Mouse (Mus musculus) heart, postnatal 0 days (tissue): ENCODE measurements around the gene Mettl8. TPM values are rescaled to one million over a fixed set of nuclear protein-coding genes. Genes with fewer than 3 reads are reported as not detected.

Experiments
- ATAC-seq: fragments of 200-750 bp; cut with Nextera tagmentation; 2 replicates; pipeline ENCODE4 v1.8.0; 2017; ENCODE audit warnings: low read depth, moderate number of reproducible peaks, moderate library complexity; ENCODE audit not compliant: insufficient read depth
- DNase-seq: peaks from one replicate; pipeline ENCODE4 v3.0.0-alpha.2; 2016; ENCODE audit warnings: low spot score
- H3K27ac ChIP-seq: fragments of 300-500 bp; sonication (generic); 2 replicates; pipeline ENCODE4 v1.5.1; 2014; ENCODE audit warnings: low read depth, mild to moderate bottlenecking
- H3K27me3 ChIP-seq: fragments of 300-500 bp; sonication (generic); 2 replicates; pipeline ENCODE4 v1.6.1; 2014; ENCODE audit warnings: low read length, mixed read lengths; ENCODE audit not compliant: control insufficient read depth, insufficient read depth
- H3K36me3 ChIP-seq: fragments of 300-500 bp; sonication (generic); replicated peaks from 2 replicates; pipeline ENCODE4 v1.6.1; 2014; ENCODE audit warnings: low read length, mixed read lengths; ENCODE audit not compliant: control insufficient read depth, insufficient read depth
- H3K4me1 ChIP-seq: fragments of 300-500 bp; sonication (generic); 2 replicates; pipeline ENCODE4 v1.6.1; 2014; ENCODE audit warnings: antibody characterized with exemption; ENCODE audit not compliant: control insufficient read depth, insufficient read depth
- H3K4me2 ChIP-seq: fragments of 300-500 bp; sonication (generic); 2 replicates; pipeline ENCODE4 v1.6.1; 2014; ENCODE audit warnings: low read depth, mild to moderate bottlenecking, low read length, moderate library complexity
- H3K4me3 ChIP-seq: fragments of 300-500 bp; sonication (generic); 2 replicates; pipeline ENCODE4 v1.5.1; 2014; ENCODE audit warnings: low read depth, low read length
- H3K9ac ChIP-seq: fragments of 300-500 bp; sonication (generic); replicated peaks from 2 replicates; pipeline ENCODE4 v1.6.1; 2014; ENCODE audit warnings: low read depth, low read length, mixed read lengths
- H3K9me3 ChIP-seq: fragments of 300-500 bp; sonication (generic); replicated peaks from 2 replicates; pipeline ENCODE4 v1.6.1; 2016; ENCODE audit warnings: low read length; ENCODE audit not compliant: control insufficient read depth
- CTCF ChIP-seq: IDR thresholded peaks from 2 replicates; pipeline ENCODE4 v1.5.1; 2016; ENCODE audit warnings: antibody characterized with exemption, control low read depth, low read depth
- EP300 ChIP-seq: IDR thresholded peaks from 2 replicates; pipeline ENCODE4 v1.6.1; 2016; ENCODE audit warnings: antibody characterized with exemption, low read depth
- WGBS: fragments of 180-500 bp; shearing (Covaris S2); extraction: QIAGEN DNeasy Blood & Tissue Kit; methylation state at CpG from one replicate; pipeline ENCODE4 v1.1.7; 2014; 5-methylcytosine and 5-hydroxymethylcytosine counted together
- polyA plus RNA-seq: library from polyadenylated mRNA; unstranded; fragments of >200 nt; fragmentation: Nextera tagmentation; extraction: Ambion mirVana; gene quantifications from 2 replicates; pipeline ENCODE4 v1.2.1, GENCODE M21; 2015
- total RNA-seq: library from RNA; depleted of rRNA; stranded (reverse); fragments of >200 nt; gene quantifications from 2 replicates; pipeline ENCODE4 v1.2.3, GENCODE M21; 2014; ENCODE audit warnings: low replicate concordance

The Mettl8 gene
- total and polyA plus RNA-seq, 2 experiments from 2014 or later = 5.0 to 11.0 TPM

GRCm38 (mm10) chr2:70968305-70968704 lies 87.1 kb downstream of the Mettl8 start:
- ATAC-seq = no peak
- H3K9ac ChIP-seq = no peak overlapping the region
- no peak overlapping the region for H3K27ac ChIP-seq

GRCm38 (mm10) chr2:70967216-70967615 lies 88.2 kb downstream of the Mettl8 start:
- no peak overlapping the region for H3K4me2 ChIP-seq
- no peak for ATAC-seq
- WGBS = 80% methylated on average over 1 of the region's 1 CpGs
- no peak overlapping the region for H3K9ac ChIP-seq
- H3K36me3 ChIP-seq = 0 out of 2 replicates have a peak, but pooled peaks cover 3% of the 10 kb centered on the region
- H3K4me3 ChIP-seq = no peak overlapping the region
- no peak for DNase-seq
- peaks cover 10% of the 10 kb centered on the region for H3K4me1 ChIP-seq
- no peaks in the 10 kb centered on the region for H3K27me3 ChIP-seq
- H3K9me3 ChIP-seq = no peaks in the 10 kb centered on the region
- TF ChIP-seq EP300 (no peak), CTCF (no peak)
- no peak overlapping the region for H3K27ac ChIP-seq

More at GRCm38 (mm10) chr2:70968305-70968704, 87.1 kb downstream of the Mettl8 start:
- no peak overlapping the region for H3K4me2 ChIP-seq
- no peak for DNase-seq
- TF ChIP-seq CTCF (no peak), EP300 (no peak)
- no peaks in the 10 kb centered on the region for H3K9me3 ChIP-seq
- peaks cover 10% of the 10 kb centered on the region for H3K4me1 ChIP-seq
- H3K36me3 ChIP-seq = 0 out of 2 replicates have a peak, but pooled peaks cover 3% of the 10 kb centered on the region
- H3K27me3 ChIP-seq = no peaks in the 10 kb centered on the region
- H3K4me3 ChIP-seq = no peak overlapping the region
- WGBS = 43% methylated on average over 2 of the region's 2 CpGs

GRCm38 (mm10) chr2:70964809-70965208 lies 90.6 kb downstream of the Mettl8 start:
- TF ChIP-seq CTCF = no peak
- TF ChIP-seq EP300 = no peak
- H3K4me1 ChIP-seq = peaks cover 10% of the 10 kb centered on the region
- no peak overlapping the region for H3K27ac ChIP-seq
- H3K4me2 ChIP-seq = no peak overlapping the region
- ATAC-seq (no peak), DNase-seq (no peak)
- WGBS = 77% methylated on average over 2 of the region's 2 CpGs
- H3K9ac ChIP-seq = no peak overlapping the region
- no peaks in the 10 kb centered on the region for H3K27me3 ChIP-seq
- H3K9me3 ChIP-seq = no peaks in the 10 kb centered on the region
- H3K36me3 ChIP-seq = 0 out of 2 replicates have a peak, but pooled peaks cover 3% of the 10 kb centered on the region
- no peak overlapping the region for H3K4me3 ChIP-seq

- Histone ChIP-seq H3K27ac (no peak overlapping the region), H3K4me2 (no peak overlapping the region), H3K9me3 (no peaks in the 10 kb centered on the region), H3K9ac (no peak overlapping the region), H3K4me3 (no peak overlapping the region), H3K36me3 (0 out of 2 replicates have a peak, but pooled peaks cover 3% of the 10 kb centered on the region), H3K27me3 (no peaks in the 10 kb centered on the region), H3K4me1 (no peaks in the 10 kb centered on the region)
- TF ChIP-seq EP300 = no peak
- TF ChIP-seq CTCF = no peak
- 92% methylated on average over 1 of the region's 1 CpGs for WGBS
- ATAC-seq = no peak
- no peak for DNase-seq
Observed at GRCm38 (mm10) chr2:70962921-70963320, 92.5 kb downstream of the Mettl8 start.

- Histone ChIP-seq H3K4me3 (no peak overlapping the region), H3K9me3 (no peaks in the 10 kb centered on the region), H3K27me3 (no peaks in the 10 kb centered on the region), H3K4me1 (no peaks in the 10 kb centered on the region), H3K4me2 (no peak overlapping the region), H3K27ac (no peak overlapping the region), H3K9ac (no peak overlapping the region), H3K36me3 (0 out of 2 replicates have a peak, but pooled peaks cover 3% of the 10 kb centered on the region)
- ATAC-seq (no peak), DNase-seq (no peak)
- 80% methylated on average over 6 of the region's 6 CpGs for WGBS
- TF ChIP-seq EP300 = no peak
- no peak for TF ChIP-seq CTCF
Observed at GRCm38 (mm10) chr2:70961086-70961941, 94.1 kb downstream of the Mettl8 start.
